Mouse (Mus musculus) neural tube, embryonic 12.5 days (tissue): ENCODE results near the gene Hnrnpa3. TPM values are rescaled to one million over a fixed set of nuclear protein-coding genes. Genes with fewer than 3 reads are reported as not detected.

Experiments
- microRNA-seq: library from miRNA; unstranded; fragments of <30 nt; microRNA quantifications from one replicate; pipeline ENCODE4, GENCODE M21; 2017
- polyA plus RNA-seq: library from polyadenylated mRNA; unstranded; fragments of >200 nt; fragmentation: Nextera tagmentation; extraction: Ambion mirVana; gene quantifications from 2 replicates; pipeline ENCODE4 v1.2.1, GENCODE M21; 2016

Gene Hnrnpa3
- polyA plus RNA-seq, 1 experiment from 2014 or later, result 334 TPM

Small RNA genes within 50 kb of the gene (microRNA-seq; reads per million reads assigned to microRNA genes)
- gene Gm24574, result not detected

Other genes with a start within 250 kb of the Hnrnpa3 start
- 18.2 and 20.9 TPM in 2 replicates for gene Nfe2l2, start 45.4 kb downstream of the Hnrnpa3 start, polyA plus RNA-seq
- gene Agps, start 172.9 kb downstream of the Hnrnpa3 start, polyA plus RNA-seq, result 52.1 and 56.2 TPM in 2 replicates